Mouse (Mus musculus) kidney, postnatal 0 days (tissue): ENCODE data around the gene Aldh1a2. TPM values are rescaled to one million over a fixed set of nuclear protein-coding genes. Genes with fewer than 3 reads are reported as not detected.

Source experiments
- ATAC-seq: fragments of 200-750 bp; cut with Nextera tagmentation; replicated peaks from 2 replicates; pipeline ENCODE4 v1.8.0; 2017; ENCODE audit warnings: low read depth, moderate number of reproducible peaks, moderate TSS enrichment, moderate library complexity; ENCODE audit not compliant: low FRiP score
- DNase-seq: peaks from one replicate; pipeline ENCODE4 v3.0.0-alpha.2; 2016; ENCODE audit warnings: low spot score
- H3K27ac ChIP-seq: fragments of 300-500 bp; sonication (generic); 2 replicates; pipeline ENCODE4 v1.5.1; 2014; ENCODE audit warnings: mild to moderate bottlenecking
- H3K27me3 ChIP-seq: fragments of 300-500 bp; sonication (generic); 2 replicates; pipeline ENCODE4 v1.6.1; 2014; ENCODE audit warnings: low read length, mixed read lengths; ENCODE audit not compliant: insufficient read depth
- H3K36me3 ChIP-seq: fragments of 300-500 bp; sonication (generic); 2 replicates; pipeline ENCODE4 v1.6.1; 2014; ENCODE audit warnings: low read length, mixed read lengths; ENCODE audit not compliant: insufficient read depth
- H3K4me1 ChIP-seq: fragments of 300-500 bp; sonication (generic); replicated peaks from 2 replicates; pipeline ENCODE4 v1.6.1; 2014; ENCODE audit warnings: antibody characterized with exemption, low read length, mixed read lengths; ENCODE audit not compliant: insufficient read depth
- H3K4me2 ChIP-seq: fragments of 300-500 bp; sonication (generic); 2 replicates; pipeline ENCODE4 v1.6.1; 2014; ENCODE audit warnings: mild to moderate bottlenecking, low read length, moderate library complexity, mixed read lengths
- H3K4me3 ChIP-seq: fragments of 300-500 bp; sonication (generic); replicated peaks from 2 replicates; pipeline ENCODE4 v1.5.1; 2014; ENCODE audit warnings: low read depth, low read length
- H3K9ac ChIP-seq: fragments of 300-500 bp; sonication (generic); 2 replicates; pipeline ENCODE4 v1.6.1; 2014; ENCODE audit warnings: low read depth, low read length
- H3K9me3 ChIP-seq: fragments of 300-500 bp; sonication (generic); replicated peaks from 2 replicates; pipeline ENCODE4 v1.6.1; 2016; ENCODE audit warnings: low read length, inconsistent platforms, mixed read lengths
- CTCF ChIP-seq: IDR thresholded peaks from 2 replicates; pipeline ENCODE4 v1.5.1; 2016; ENCODE audit warnings: antibody characterized with exemption, low read depth, mild to moderate bottlenecking, moderate library complexity
- WGBS: fragments of 180-500 bp; shearing (Covaris S2); extraction: QIAGEN DNeasy Blood & Tissue Kit; methylation state at CpG from one replicate; pipeline ENCODE4 v1.1.7; 2014; 5-methylcytosine and 5-hydroxymethylcytosine counted together
- polyA plus RNA-seq: library from polyadenylated mRNA; unstranded; fragments of >200 nt; fragmentation: Nextera tagmentation; extraction: Ambion mirVana; gene quantifications from 2 replicates; pipeline ENCODE4 v1.2.1, GENCODE M21; 2015

Gene Aldh1a2
- polyA plus RNA-seq, 1 experiment from 2014 or later = 177 TPM

- H3K27ac ChIP-seq = no peak overlapping the region
- no peaks in the 10 kb centered on the region for H3K36me3 ChIP-seq
- 84% methylated on average over 5 of the region's 5 CpGs for WGBS
- TF ChIP-seq CTCF = no peak
- H3K9me3 ChIP-seq = no peaks in the 10 kb centered on the region
- no peaks in the 10 kb centered on the region for H3K27me3 ChIP-seq
- no peak overlapping the region for H3K4me2 ChIP-seq
- no peak overlapping the region for H3K4me3 ChIP-seq
- H3K4me1 ChIP-seq = no peaks in the 10 kb centered on the region
- no peak for DNase-seq
- ATAC-seq = no peak
- no peak overlapping the region for H3K9ac ChIP-seq
Measured at GRCm38 (mm10) chr9:71174316-71174975, 41.1 kb upstream of the Aldh1a2 start.

GRCm38 (mm10) chr9:71175686-71176085 is 39.9 kb upstream of the Aldh1a2 start:
- no peak for DNase-seq
- no peak for TF ChIP-seq CTCF
- WGBS = 78% methylated on average over 1 of the region's 1 CpGs
- Histone ChIP-seq H3K4me1 (no peaks in the 10 kb centered on the region), H3K36me3 (no peaks in the 10 kb centered on the region), H3K4me2 (no peak overlapping the region), H3K4me3 (no peak overlapping the region), H3K9me3 (no peaks in the 10 kb centered on the region), H3K27ac (no peak overlapping the region), H3K27me3 (no peaks in the 10 kb centered on the region), H3K9ac (no peak overlapping the region)
- ATAC-seq = no peak

GRCm38 (mm10) chr9:71179276-71179896 is 36.2 kb upstream of the Aldh1a2 start:
- TF ChIP-seq CTCF = no peak
- H3K4me2 ChIP-seq = no peak overlapping the region
- DNase-seq (no peak), ATAC-seq (no peak)
- H3K27ac ChIP-seq = no peak overlapping the region
- no peaks in the 10 kb centered on the region for H3K27me3 ChIP-seq
- 71% methylated on average over 6 of the region's 6 CpGs for WGBS
- no peaks in the 10 kb centered on the region for H3K9me3 ChIP-seq
- H3K36me3 ChIP-seq = no peaks in the 10 kb centered on the region
- H3K4me1 ChIP-seq = no peaks in the 10 kb centered on the region
- H3K4me3 ChIP-seq = no peak overlapping the region
- no peak overlapping the region for H3K9ac ChIP-seq

- DNase-seq (peak; percentile 84), ATAC-seq (no peak)
- peak; percentile 57 for TF ChIP-seq CTCF
- Histone ChIP-seq H3K4me3 (no peak overlapping the region), H3K9ac (no peak overlapping the region), H3K36me3 (no peaks in the 10 kb centered on the region), H3K4me1 (no peaks in the 10 kb centered on the region), H3K9me3 (no peaks in the 10 kb centered on the region), H3K27ac (no peak overlapping the region), H3K27me3 (no peaks in the 10 kb centered on the region), H3K4me2 (no peak overlapping the region)
- WGBS = 56% methylated on average over 8 of the region's 8 CpGs
Measured at GRCm38 (mm10) chr9:71179964-71180700, 35.5 kb upstream of the Aldh1a2 start.

GRCm38 (mm10) chr9:71185285-71185684 is 30.3 kb upstream of the Aldh1a2 start:
- DNase-seq (no peak), ATAC-seq (no peak)
- H3K36me3 ChIP-seq = no peaks in the 10 kb centered on the region
- H3K9me3 ChIP-seq = no peaks in the 10 kb centered on the region
- no peak overlapping the region for H3K9ac ChIP-seq
- no peak for TF ChIP-seq CTCF
- H3K27ac ChIP-seq = no peak overlapping the region
- no peak overlapping the region for H3K4me3 ChIP-seq
- no peaks in the 10 kb centered on the region for H3K4me1 ChIP-seq
- no peaks in the 10 kb centered on the region for H3K27me3 ChIP-seq
- H3K4me2 ChIP-seq = no peak overlapping the region

GRCm38 (mm10) chr9:71185823-71186222 is 29.8 kb upstream of the Aldh1a2 start:
- Histone ChIP-seq H3K36me3 (no peaks in the 10 kb centered on the region), H3K4me3 (no peak overlapping the region), H3K9ac (no peak overlapping the region), H3K27me3 (no peaks in the 10 kb centered on the region), H3K4me1 (no peaks in the 10 kb centered on the region), H3K9me3 (no peaks in the 10 kb centered on the region), H3K27ac (no peak overlapping the region), H3K4me2 (no peak overlapping the region)
- no peak for TF ChIP-seq CTCF
- no peak for ATAC-seq
- 81% methylated on average over 2 of the region's 2 CpGs for WGBS
- no peak for DNase-seq
